Mouse (Mus musculus): ENCODE results near the gene Irs3. TPM values are rescaled to one million over a fixed set of nuclear protein-coding genes. Genes with fewer than 3 reads are reported as not detected.
"Not testable (repeated sequence)": the region's sequence is repeated elsewhere in the genome, so short reads cannot be mapped to it uniquely, and the experiment has no call there.

Gene Irs3
- total RNA-seq, 2 experiments from 2014 or later = not detected

GRCm38 (mm10) chr5:137628498-137629305, 16.8 kb downstream of the Irs3 start, which contains the start of the genes Fbxo24, Lrch4 and Gm20605:
Fbxo24 (minus strand) TSS chr5:137629002.
Lrch4 (plus strand) TSS chr5:137629121.
Gm20605 (plus strand) TSS chr5:137629175.
- peak; percentile 81 for ATAC-seq (replicated peaks; ENCODE audit: poor library complexity)

- ATAC-seq (replicated peaks; ENCODE audit: poor library complexity) = no peak
Measured at GRCm38 (mm10) chr5:137627991-137628390, 17.5 kb downstream of the Irs3 start.

DNA sequence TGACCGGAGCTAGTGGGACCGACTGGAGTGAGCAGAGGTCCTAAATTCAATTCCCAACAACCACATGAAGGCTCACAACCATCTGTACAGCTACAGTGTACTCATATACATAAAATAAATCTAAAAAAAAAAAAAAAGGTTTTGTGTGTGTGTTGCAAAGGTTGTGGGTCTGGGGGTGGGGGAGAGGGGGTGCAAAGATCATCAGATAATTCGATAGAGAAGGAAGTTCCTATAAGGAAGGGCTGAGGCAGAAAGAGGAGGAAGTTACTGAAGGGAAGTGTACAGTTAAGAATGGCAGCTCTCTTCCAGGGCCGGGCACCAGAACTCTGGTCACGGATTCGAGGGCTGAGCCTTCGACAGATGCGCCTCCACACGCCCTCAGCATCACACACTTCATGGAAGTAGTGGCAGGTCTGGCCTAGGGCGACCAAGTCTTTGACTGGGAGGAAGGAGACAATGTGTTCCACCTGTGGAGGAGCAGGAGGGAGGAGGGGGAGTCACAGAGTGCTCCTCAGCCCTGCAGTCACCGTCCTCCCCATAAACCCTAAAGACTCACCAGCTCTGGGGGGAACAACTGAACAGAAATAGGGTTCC, 21.5 kb downstream of the Irs3 start:
- no peak for ATAC-seq (replicated peaks; ENCODE audit: poor library complexity)

- ATAC-seq (replicated peaks; ENCODE audit: poor library complexity) = no peak
Measured at GRCm38 (mm10) chr5:137615347-137615746, 30.2 kb downstream of the Irs3 start.

GRCm38 (mm10) chr5:137614921-137615320, 30.6 kb downstream of the Irs3 start:
- ATAC-seq (replicated peaks; ENCODE audit: poor library complexity) = not testable (repeated sequence)

- no peak for ATAC-seq (replicated peaks; ENCODE audit: poor library complexity)
Measured at GRCm38 (mm10) chr5:137613550-137613949, 32.0 kb downstream of the Irs3 start, which contains the start of gene Pcolce. Pcolce (minus strand) TSS chr5:137613784.

GRCm38 (mm10) chr5:137613076-137613475, 32.4 kb downstream of the Irs3 start:
- ATAC-seq (replicated peaks; ENCODE audit: poor library complexity) = no peak

- peak; percentile 26; the same call in 1 of the 2 replicates for ATAC-seq (replicated peaks; ENCODE audit: poor library complexity)
Measured at GRCm38 (mm10) chr5:137611245-137611602, 34.3 kb downstream of the Irs3 start.

GRCm38 (mm10) chr5:137610548-137611244, 34.8 kb downstream of the Irs3 start:
- no peak for ATAC-seq (replicated peaks; ENCODE audit: poor library complexity)

- no peak for ATAC-seq (replicated peaks; ENCODE audit: poor library complexity)
Measured at GRCm38 (mm10) chr5:137610056-137610455, 35.5 kb downstream of the Irs3 start.

GRCm38 (mm10) chr5:137609292-137609691, 36.2 kb downstream of the Irs3 start:
- no peak for ATAC-seq (replicated peaks; ENCODE audit: poor library complexity)

DNA sequence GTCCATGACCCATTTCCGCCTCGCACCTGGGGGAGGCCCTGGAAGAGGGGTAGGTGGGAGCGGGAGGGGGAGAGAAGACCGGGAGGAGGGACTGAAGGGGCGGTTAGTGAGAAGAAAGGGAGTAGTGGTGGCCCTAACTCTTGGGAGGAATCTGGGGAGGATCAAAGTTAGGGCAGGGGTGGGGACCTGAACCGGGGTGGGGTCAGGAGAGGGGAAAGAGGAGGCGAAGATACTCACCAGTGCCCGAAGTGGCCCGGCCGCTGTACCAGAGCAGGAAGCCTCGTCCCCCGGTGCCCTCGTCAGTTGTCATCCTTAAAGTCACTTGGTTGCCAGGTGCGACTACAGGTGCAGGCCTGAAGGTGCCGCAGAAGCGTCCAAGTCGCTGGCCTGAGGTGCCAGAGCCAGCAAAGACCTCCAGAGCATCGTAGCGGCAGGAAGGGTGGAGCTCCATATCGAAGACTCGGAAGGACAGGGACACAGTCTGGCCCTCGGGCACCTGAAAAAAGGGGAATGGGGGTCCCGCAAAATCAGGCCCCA, 36.8 kb downstream of the Irs3 start:
- no peak for ATAC-seq (replicated peaks; ENCODE audit: poor library complexity)

DNA sequence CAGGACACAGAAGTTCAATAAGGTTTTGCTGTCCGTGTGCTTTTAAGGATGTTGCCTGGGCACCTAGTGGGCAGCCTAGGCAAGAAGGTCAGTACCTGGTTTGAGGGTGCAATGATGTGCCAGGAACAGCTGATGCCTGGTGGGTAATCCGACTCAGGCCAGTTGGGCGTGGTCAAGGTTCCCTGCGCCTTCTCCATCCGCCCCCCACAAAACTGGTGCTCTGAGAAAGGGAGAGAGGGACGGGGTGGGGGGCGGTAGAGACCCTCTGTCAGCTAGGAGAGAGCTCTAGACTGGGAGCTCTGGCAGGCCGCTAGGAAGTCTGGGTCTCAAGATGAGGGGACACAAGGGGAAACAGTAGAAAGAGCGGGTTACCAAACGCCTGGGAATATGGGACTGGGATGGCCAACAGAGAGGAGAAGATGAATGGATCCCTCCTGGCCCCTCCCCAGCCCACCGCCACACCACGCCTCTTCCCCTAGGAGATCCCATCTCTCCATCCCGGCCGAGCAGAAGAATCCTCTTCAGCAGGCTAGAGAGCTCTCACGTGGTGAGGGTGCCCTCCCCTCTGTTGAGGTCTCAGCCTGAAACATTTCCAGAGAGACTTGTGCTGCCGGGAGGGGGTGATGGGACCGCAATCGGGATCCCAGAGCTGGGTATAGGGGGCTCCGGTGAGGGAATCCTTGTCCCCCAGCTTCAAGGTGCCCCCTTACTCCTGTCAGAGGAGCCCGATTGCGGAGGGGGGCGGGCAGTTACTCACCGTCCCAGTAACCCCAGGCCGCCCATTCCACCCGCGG, 37.5 kb downstream of the Irs3 start:
- ATAC-seq (replicated peaks; ENCODE audit: poor library complexity) = no peak

DNA sequence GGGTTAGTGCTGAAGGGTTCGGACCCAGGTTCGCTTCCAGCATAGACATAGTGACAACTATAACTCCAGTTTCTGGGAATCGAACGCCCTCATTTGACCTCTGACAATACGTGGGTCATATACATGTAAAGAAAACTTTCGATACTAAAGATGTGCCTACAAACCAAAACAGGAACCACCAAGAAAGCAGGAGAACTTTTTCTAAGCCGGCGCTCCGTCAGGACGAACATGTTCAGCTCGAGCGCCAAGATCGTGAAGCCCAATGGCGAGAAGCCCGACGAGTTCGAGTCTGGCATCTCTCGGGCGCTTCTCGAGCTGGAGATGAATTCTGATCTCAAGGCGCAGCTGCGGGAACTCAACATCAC, 44.2 kb downstream of the Irs3 start:
- no peak for ATAC-seq (replicated peaks; ENCODE audit: poor library complexity)

DNA sequence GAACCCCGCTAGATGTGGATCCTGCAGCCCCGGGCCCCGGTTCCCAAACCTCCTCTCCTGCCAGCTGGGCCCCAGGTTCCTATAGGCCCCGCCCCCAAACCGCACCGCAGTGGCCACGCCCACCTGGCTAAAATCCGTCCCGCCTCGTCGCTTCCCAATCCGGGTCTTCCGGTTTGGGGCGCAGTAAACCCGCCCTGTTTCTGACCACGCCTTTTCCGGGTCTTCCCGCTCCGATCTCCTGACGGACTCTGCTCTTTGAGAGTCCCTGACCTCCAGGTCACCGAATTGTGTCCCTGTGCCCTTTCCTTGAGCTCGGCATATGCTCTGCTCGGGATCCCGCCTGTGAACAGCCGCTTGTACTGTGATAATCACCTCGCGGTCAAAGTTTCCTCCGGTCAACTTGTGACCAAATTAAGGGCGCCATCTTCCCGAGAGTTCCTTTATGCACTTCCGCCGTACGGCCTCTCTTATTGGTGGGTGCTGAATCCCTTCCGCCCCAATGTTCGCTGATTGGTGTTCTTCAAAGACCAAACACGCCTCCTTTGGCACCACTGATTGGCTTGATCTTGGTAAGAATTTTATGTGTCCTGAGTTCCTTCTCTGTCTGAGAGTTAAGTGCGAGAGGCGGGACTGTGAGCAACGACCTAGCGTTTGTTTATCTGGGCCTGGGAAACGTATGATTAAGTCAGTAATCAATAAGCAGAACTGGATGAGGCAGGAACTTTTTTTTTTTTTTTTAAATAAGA, 44.7 kb downstream of the Irs3 start, which contains the start of gene Mospd3:
Gene Mospd3 (minus strand): TSS at position 440 of the 746 bp plus-strand sequence.
- ATAC-seq (replicated peaks; ENCODE audit: poor library complexity) = peak; percentile 76

- ATAC-seq (replicated peaks; ENCODE audit: poor library complexity) = peak; percentile 9
Measured at GRCm38 (mm10) chr5:137600281-137600618, 45.3 kb downstream of the Irs3 start.

- peak; percentile 3; the same call in 1 of the 2 replicates for ATAC-seq (replicated peaks; ENCODE audit: poor library complexity)
Measured at GRCm38 (mm10) chr5:137599600-137599999, 45.9 kb downstream of the Irs3 start.

DNA sequence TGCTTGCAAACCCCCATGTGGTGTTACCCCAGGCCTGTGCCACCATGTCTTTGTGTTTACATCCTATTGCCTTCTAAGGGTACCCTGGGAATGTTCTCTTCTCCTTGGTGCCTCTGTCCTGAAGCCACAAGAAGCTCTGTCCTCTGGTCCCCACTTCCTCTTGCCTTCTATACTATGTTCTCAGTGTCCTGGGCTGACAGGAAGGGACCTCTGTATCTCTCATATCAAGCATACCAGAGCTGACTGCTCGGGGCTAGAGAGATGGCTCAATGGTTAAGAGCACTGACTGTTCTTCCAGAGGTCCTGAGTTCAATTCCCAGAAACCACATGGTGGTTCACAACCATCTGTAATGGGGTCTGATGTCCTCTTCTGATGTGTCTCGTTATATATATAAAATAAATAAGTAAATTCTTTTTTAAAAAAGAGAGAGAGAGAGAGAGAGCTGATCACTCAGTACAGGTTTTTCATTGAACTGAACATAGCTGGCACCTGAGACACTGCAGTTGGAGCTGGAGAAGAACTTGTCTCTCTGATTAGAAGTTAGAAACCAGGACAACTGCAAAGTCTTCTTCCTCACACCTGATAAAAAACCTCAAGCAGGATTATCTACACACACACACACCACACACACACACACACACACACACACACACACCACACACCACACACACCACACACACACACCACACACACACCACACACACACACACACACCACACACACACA, 47.3 kb downstream of the Irs3 start:
- no peak for ATAC-seq (replicated peaks; ENCODE audit: poor library complexity)

- no peak for ATAC-seq (replicated peaks; ENCODE audit: poor library complexity)
Measured at GRCm38 (mm10) chr5:137597625-137598024, 47.9 kb downstream of the Irs3 start.
